Mouse (Mus musculus) myocyte (in vitro differentiated cells): ENCODE results near the gene Nme4. TPM values are rescaled to one million over a fixed set of nuclear protein-coding genes. Genes with fewer than 3 reads are reported as not detected.
A peak's percentile ranks its signal among the peaks of the same experiment; 100 is the strongest.

Experiments
- H3K27me3 ChIP-seq: one replicate; pipeline ENCODE4 v1.6.1; 2011; ENCODE audit not compliant: control insufficient read depth, insufficient read depth, insufficient read length
- H3K36me3 ChIP-seq: one replicate; pipeline ENCODE4 v1.6.1; 2011; ENCODE audit not compliant: control insufficient read depth, insufficient read depth
- H3K4me2 ChIP-seq: one replicate; pipeline ENCODE4 v1.6.1; 2011; ENCODE audit warnings: low read depth, control low read depth
- H3K4me3 ChIP-seq: one replicate; pipeline ENCODE4 v1.5.1; 2011; ENCODE audit warnings: mild to moderate bottlenecking, control low read depth, moderate library complexity
- H3K79me2 ChIP-seq: one replicate; pipeline ENCODE4 v1.6.1; 2011; ENCODE audit not compliant: control insufficient read depth, insufficient read depth
- H3ac ChIP-seq: one replicate; pipeline ENCODE4 v1.6.1; 2011; ENCODE audit not compliant: control insufficient read depth, insufficient read length
- CEBPB ChIP-seq: IDR thresholded peaks from 2 replicates; pipeline ENCODE4 v1.6.1; 2011; ENCODE audit warnings: mild to moderate bottlenecking, moderate library complexity; ENCODE audit not compliant: poor library complexity, insufficient read depth, severe bottlenecking
- E2F4 ChIP-seq: IDR thresholded peaks from one replicate; pipeline ENCODE4 v1.6.1; 2011; ENCODE audit warnings: mild to moderate bottlenecking, control low read depth, moderate library complexity; ENCODE audit not compliant: insufficient read depth
- MAX ChIP-seq: IDR thresholded peaks from one replicate; pipeline ENCODE4 v1.6.1; 2011; ENCODE audit warnings: low read depth, mild to moderate bottlenecking, control low read depth
- MYOD1 ChIP-seq, 3 experiments: IDR thresholded peaks; one replicate each; pipeline ENCODE4 v1.6.1; 2011; ENCODE audit warnings: control low read depth in 2 of 3, low read depth in 2 of 3, mild to moderate bottlenecking in 2 of 3, moderate library complexity in 1 of 3; ENCODE audit not compliant: insufficient read length in 2 of 3, control insufficient read depth in 1 of 3
- MYOG ChIP-seq, 3 experiments: IDR thresholded peaks; one replicate each; pipeline ENCODE4 v1.6.1; 2011; ENCODE audit warnings: control low read depth in 2 of 3, low read depth in 2 of 3, mild to moderate bottlenecking in 2 of 3; ENCODE audit not compliant: insufficient read length in 2 of 3, control insufficient read depth in 1 of 3, insufficient read depth in 1 of 3
- POLR2A ChIP-seq: IDR thresholded peaks from one replicate; pipeline ENCODE4 v1.6.1; 2011; ENCODE audit warnings: low read depth, mild to moderate bottlenecking, control low read depth, moderate library complexity; ENCODE audit not compliant: insufficient read length
- POLR2AphosphoS2 ChIP-seq: IDR thresholded peaks from one replicate; pipeline ENCODE4 v1.6.1; 2011; ENCODE audit warnings: low read depth, control low read depth; ENCODE audit not compliant: insufficient read length
- REST ChIP-seq: IDR thresholded peaks from one replicate; pipeline ENCODE4 v1.6.1; 2011; ENCODE audit warnings: mild to moderate bottlenecking, control low read depth, moderate library complexity; ENCODE audit not compliant: insufficient read depth, insufficient read length
- SRF ChIP-seq: IDR thresholded peaks from one replicate; pipeline ENCODE4 v1.6.1; 2011; ENCODE audit warnings: low read depth; ENCODE audit not compliant: control insufficient read depth, insufficient read length
- TCF12 ChIP-seq: IDR thresholded peaks from one replicate; pipeline ENCODE4 v1.6.1; 2011; ENCODE audit warnings: mild to moderate bottlenecking, control low read depth; ENCODE audit not compliant: poor library complexity, insufficient read depth, severe bottlenecking
- TCF3 ChIP-seq: IDR thresholded peaks from one replicate; pipeline ENCODE4 v1.6.1; 2011; ENCODE audit warnings: low read depth, control low read depth; ENCODE audit not compliant: insufficient read length
- USF1 ChIP-seq: IDR thresholded peaks from one replicate; pipeline ENCODE4 v1.6.1; 2011; ENCODE audit warnings: low read depth, mild to moderate bottlenecking, control low read depth, moderate library complexity
- polyA plus RNA-seq: library from polyadenylated mRNA; unstranded; fragments of >200 nt; fragmentation: generic; extraction: Trizol; gene quantifications from one replicate; pipeline ENCODE4 v1.2.1, GENCODE M21; 2012; ENCODE audit warnings: missing spikeins

Gene Nme4
- polyA plus RNA-seq, 1 experiment: 23.9 TPM

GRCm38 (mm10) chr17:26064916-26065315, 30.5 kb downstream of the Nme4 start:
- peak overlapping the region; percentile 47 for H3K4me2 ChIP-seq
- H3K36me3 ChIP-seq: no peaks in the 10 kb centered on the region
- H3K79me2 ChIP-seq: peaks cover 78% of the 10 kb centered on the region
- H3K27me3 ChIP-seq: no peaks in the 10 kb centered on the region
- H3K4me3 ChIP-seq: no peak overlapping the region
- TF ChIP-seq POLR2A (no peak), MAX (no peak)
- H3ac ChIP-seq: no peak overlapping the region

GRCm38 (mm10) chr17:26057787-26058567, 37.4 kb downstream of the Nme4 start:
- Histone ChIP-seq H3K4me3 (no peak overlapping the region), H3K36me3 (peaks cover 4% of the 10 kb centered on the region), H3ac (no peak overlapping the region), H3K4me2 (no peak overlapping the region), H3K27me3 (no peaks in the 10 kb centered on the region), H3K79me2 (peaks cover 39% of the 10 kb centered on the region)
- TF ChIP-seq E2F4 (no peak), MAX (no peak), MYOG (IDR thresholded peaks at IDR 0.05; ENCODE audit: control insufficient read depth in 1 of 3, insufficient read depth in 1 of 3, insufficient read length in 2 of 3, low read depth in 2 of 3) (no peak)

- no peak for TF ChIP-seq MYOD1 (IDR thresholded peaks at IDR 0.05; ENCODE audit: control insufficient read depth in 1 of 3, insufficient read length in 2 of 3, low read depth in 2 of 3)
- no peak for TF ChIP-seq USF1
- no peak for TF ChIP-seq CEBPB
- TF ChIP-seq TCF3: no peak
- no peak for TF ChIP-seq MAX
- TF ChIP-seq E2F4: no peak
- TF ChIP-seq TCF12: no peak
- no peak for TF ChIP-seq SRF
- no peak for TF ChIP-seq POLR2AphosphoS2
- no peak for TF ChIP-seq POLR2A
- no peak for TF ChIP-seq REST
- TF ChIP-seq MYOG (IDR thresholded peaks at IDR 0.05; ENCODE audit: control insufficient read depth in 1 of 3, insufficient read depth in 1 of 3, insufficient read length in 2 of 3, low read depth in 2 of 3): no peak
- peaks cover 35% of the 10 kb centered on the region for H3K79me2 ChIP-seq
- H3ac ChIP-seq: no peak overlapping the region
- peaks cover 4% of the 10 kb centered on the region for H3K36me3 ChIP-seq
- H3K4me2 ChIP-seq: no peak overlapping the region
- no peaks in the 10 kb centered on the region for H3K27me3 ChIP-seq
- no peak overlapping the region for H3K4me3 ChIP-seq
Observed at GRCm38 (mm10) chr17:26057278-26057677, 38.1 kb downstream of the Nme4 start.

GRCm38 (mm10) chr17:26055164-26055563, 40.2 kb downstream of the Nme4 start:
- Histone ChIP-seq H3K79me2 (peaks cover 29% of the 10 kb centered on the region), H3K36me3 (peaks cover 4% of the 10 kb centered on the region)

DNA sequence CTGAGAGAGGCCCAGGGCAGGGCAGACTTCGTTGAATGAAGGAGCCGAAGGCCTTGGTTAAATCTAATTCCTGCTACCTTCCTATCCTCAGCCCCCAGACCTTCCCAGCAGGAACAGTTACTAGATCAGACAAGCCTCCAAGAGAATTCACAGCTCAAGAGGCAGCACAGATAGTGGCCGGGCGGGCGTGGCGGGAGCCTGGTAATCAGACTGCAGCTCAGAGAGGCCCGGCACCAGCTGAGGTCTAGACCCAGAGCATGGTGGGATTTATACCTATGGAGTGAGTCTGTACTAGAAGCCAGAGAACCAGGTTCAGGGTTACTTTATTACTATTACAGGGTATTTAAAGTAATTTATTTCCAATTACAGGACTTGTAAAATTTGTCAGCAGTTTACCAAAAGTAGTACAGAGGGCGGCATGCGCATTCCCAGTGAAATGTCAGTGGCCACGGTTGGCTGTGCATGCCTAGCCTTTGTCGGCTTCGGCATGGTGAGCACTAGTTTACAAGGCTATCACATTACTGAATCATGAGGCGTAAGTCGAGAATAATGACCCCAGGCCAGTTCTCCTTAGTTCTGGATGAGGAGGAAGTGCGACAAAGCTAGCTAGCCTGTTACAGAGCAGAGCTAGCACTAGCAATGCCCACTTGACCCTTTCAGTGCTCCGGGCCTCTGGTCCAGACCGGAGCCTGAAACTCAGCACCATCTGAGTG, 41.1 kb downstream of the Nme4 start:
- no peak for TF ChIP-seq CEBPB
- H3K79me2 ChIP-seq: peaks cover 29% of the 10 kb centered on the region
- no peak overlapping the region for H3K4me2 ChIP-seq

More at GRCm38 (mm10) chr17:26055164-26055563, 40.2 kb downstream of the Nme4 start:
- H3ac ChIP-seq: no peak overlapping the region
- H3K4me2 ChIP-seq: no peak overlapping the region
- H3K4me3 ChIP-seq: no peak overlapping the region
- H3K27me3 ChIP-seq: no peaks in the 10 kb centered on the region
- TF ChIP-seq TCF12: no peak
- TF ChIP-seq MYOG (IDR thresholded peaks at IDR 0.05; ENCODE audit: control insufficient read depth in 1 of 3, insufficient read depth in 1 of 3, insufficient read length in 2 of 3, low read depth in 2 of 3): no peak
- TF ChIP-seq POLR2A: no peak
- TF ChIP-seq MYOD1 (IDR thresholded peaks at IDR 0.05; ENCODE audit: control insufficient read depth in 1 of 3, insufficient read length in 2 of 3, low read depth in 2 of 3): no peak
- no peak for TF ChIP-seq POLR2AphosphoS2
- TF ChIP-seq SRF: no peak
- no peak for TF ChIP-seq USF1
- TF ChIP-seq REST: no peak
- TF ChIP-seq TCF3: no peak
- no peak for TF ChIP-seq CEBPB
- TF ChIP-seq MAX: no peak
- TF ChIP-seq E2F4: no peak

More for the DNA sequence above, 41.1 kb downstream of the Nme4 start:
- Histone ChIP-seq H3K27me3 (no peaks in the 10 kb centered on the region), H3K4me3 (no peak overlapping the region), H3K36me3 (peaks cover 2% of the 10 kb centered on the region), H3ac (no peak overlapping the region)
